Mouse (Mus musculus) urinary bladder, postnatal 25 days (tissue): ENCODE measurements around the gene Scn8a.

Source experiments
- DNase-seq: peaks from one replicate; pipeline ENCODE4 v3.0.0; 2022; ENCODE audit warnings: low spot score

The Scn8a gene

DNA sequence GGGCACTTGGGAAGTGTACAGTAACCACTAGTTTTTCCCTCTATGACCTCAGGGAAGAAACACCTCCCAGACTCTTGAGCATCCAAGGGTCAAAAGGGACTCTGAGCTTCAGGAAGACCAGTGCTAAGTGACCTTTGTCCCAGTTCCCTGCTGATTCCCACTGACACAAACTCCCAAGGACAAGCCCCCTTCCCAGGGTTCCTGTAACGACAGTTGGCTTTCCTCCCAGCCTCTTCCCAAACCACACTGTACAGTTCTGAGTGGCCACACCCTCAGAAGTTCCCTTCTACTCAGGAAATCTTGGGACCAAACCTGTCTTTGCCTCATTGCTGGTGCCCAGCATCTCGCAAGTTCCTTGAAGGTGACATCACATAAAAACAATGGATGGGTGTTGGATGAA lies 203.1 kb downstream of the Scn8a start:
- DNase-seq: no peak

DNA sequence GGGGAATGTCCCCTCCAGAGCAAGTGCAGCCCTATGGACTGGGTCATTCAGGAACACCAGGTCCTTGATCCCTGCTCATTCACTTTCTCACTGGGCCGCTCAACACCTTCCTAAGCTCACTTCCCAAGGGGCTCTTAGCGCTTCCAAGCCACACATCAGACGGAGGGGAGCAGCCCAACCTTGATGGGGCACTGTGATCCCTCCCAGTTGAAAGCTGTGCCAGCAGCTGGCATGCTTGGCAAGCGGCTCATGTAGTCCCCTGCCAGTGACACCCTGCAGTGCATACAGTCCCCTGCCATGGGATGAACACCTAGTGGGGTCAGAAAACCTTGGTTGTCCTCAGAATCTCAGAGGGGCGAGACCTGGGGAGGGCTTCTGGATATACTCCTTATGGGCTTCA lies 204.4 kb downstream of the Scn8a start:
- DNase-seq: no peak

DNA sequence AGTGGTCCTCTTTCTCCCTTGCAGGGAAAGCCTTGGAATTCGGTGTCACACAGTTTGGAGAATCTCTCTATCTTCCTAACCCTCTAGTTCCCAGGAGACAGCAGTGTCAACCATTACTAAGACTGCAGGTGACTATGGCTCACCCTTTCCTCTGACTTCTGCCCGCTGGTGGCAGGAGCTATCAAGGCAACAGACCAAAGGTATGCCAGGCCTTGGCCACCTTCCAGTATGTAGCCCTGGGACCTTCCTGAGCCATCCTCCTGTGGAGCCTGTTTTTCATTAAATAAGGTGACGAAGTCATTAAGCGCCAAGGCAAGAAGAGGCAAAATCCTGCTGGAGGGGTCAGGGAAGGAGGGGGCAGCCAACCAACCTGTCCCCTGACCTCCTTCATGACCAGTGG lies 205.5 kb downstream of the Scn8a start:
- DNase-seq: no peak

DNA sequence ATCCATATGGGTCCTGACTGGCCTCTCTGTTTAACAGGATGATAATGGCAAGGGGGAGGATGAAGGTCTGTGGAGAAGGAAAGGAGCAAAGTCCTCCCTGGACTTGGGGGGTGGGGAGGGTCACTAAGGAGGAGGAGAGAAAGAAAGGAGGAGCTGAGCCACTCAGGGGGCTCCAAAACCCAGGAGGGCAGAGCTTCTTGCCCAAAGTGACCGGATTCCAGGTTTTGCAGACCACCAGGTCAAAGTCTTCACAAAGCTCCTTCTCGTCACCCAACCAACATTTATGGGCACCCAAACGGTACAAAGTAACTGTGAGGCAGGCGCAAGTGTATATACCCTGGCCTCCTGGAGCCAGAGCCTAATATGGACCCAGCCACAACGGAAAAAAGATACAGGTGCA lies 206.0 kb downstream of the Scn8a start:
- DNase-seq: no peak

DNA sequence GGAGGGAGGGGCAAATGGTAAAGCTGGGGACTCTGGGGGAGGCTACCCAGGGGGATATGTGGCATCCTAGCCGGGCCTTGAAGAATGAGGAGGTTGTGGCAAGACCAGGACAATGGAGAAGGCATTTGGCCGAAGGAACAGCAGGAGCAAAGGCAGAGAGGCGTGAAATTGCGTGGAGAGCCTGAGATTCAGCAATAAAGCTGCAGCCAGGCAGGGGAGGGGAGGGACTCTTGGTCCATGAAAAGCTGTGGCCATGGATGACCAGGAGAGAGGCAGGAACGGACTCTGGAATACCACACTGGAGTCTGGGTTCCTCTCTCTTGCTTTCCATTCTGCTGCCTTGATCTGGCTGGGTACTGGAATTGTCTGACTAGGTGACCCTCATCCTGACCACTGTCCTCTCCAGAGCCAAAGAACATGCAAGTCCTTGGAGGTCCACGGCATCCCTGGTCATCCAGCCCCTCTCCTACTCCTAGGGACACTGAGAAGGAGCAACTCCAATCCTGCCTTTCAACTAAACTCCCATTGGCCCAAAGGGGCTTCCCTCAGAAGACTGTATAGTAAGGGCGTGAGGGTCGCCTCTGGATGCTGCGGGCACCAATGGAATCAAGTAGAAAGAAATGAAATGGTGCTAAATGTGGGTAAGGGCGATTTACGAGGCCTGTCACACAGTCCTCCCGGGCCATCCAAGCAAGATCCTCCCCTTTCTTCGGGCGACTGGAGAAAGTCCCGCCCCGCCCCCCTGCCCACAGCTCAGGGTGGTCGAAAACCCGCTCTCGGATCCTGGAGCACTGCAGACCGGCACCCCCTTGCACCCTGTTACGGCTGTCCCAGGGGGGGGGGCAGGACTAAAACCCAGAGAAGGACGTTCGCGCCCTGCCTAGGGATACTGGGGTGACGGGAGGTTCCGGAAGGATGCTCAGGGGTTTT lies 206.7 kb downstream of the Scn8a start:
- DNase-seq: no peak

DNA sequence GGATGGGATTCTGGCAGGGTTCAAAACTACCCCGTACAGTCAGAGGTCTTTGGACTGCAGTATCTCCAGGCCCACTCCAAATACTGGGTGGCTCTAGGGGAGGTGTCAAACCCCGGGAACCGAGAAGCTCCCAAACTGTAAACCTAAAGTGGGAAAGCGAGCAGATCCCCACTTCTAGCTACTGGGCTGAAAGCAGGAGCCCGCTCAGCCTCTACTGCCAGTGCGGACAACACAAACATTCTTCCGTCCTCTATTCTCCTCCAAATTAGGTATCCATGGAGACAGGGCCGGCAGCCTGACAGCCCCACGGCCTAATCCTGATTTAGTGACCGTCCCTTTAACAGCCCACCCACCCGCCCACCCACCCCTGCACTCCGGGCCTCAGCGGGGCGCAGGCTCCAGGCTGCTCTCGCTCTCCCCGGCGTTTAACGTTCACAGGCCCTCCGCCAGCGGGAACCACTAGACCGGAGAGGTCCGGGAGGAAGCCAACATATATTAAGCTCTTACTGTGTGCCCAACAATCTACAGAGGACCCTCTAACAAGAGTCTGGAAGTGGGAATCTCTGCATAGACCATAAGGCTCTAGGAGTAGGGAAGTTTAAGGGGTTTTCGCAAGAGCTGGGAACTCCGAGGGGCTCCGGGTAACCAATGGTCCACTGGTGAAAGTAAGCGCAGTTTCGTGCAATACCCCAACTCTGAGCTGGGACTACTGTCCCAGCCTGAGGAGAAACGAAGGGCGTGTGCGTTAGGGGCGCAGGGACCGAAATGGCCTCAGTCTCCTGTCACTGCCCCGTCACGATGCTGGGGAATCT lies 207.5 kb downstream of the Scn8a start:
- no peak for DNase-seq

DNA sequence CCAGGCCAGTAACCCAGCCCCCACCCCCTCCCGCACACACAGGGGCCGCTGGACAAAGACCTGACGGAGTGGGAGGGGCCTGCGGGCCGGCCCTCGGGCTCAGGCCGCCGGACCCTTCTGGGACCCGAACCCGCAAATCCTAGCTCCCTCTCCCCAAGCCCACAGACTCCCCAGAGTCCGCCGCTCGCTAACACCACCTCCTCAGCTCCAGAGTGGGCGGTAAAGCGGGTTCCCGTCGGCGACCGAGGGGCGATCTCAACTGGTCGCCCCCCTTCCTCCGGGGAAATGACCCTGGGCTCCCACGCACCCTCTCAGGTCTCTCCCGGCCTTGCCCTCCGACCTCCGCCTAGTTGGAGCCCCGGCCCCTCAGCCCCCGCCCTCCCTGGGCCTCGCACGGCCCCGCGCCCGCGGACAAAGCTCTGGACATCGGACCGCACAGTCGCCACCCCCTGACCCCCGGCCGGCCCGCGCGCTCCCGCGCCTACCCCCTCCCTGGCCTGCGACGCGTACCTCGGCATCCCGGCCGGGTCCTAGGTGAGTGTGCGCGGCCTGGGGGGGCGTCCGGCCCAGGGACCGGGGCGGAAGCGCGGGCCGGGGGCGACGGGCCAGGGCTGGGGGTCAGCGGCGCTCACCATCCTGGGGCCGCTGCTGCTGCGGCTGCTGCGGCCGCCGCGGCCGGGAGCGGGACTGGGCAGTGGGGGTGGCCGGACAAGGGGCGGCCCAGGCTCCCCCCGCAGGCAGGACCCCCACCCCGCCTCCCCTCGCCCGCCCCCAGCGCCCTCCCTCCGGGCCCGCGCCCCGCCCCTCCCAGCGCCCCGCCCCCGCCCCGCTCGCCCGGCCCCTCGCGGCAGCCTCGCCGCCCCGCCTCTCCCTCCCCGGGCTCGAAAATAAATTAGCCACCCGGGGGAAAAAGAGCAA lies 208.4 kb downstream of the Scn8a start, which contains the start of gene Fignl2:
Fignl2 (minus strand) TSS at position 755 of the 918 bp plus-strand sequence.
- DNase-seq: no peak

DNA sequence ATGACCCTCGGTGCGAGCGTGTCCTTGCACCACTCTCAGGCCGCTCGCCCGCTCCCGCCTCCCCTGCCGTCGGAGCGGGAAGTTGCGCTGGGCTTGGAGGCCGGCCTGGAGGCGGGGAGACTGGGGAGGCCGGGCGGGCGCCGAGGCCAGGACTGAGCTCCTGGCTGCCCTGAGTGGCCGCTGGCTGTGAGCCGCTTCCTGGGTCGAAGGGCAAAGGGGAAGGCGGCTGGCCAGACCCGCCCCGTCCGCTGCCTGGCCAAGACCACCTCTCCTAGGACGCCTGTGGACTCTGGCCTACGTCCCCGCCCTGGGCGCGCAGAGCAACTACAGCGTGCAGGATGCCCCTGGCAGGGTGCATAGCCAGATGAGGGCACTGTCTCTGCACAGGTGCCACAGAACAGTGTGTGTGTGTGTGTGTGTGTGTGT lies 209.1 kb downstream of the Scn8a start:
- peak; percentile 79 for DNase-seq

DNA sequence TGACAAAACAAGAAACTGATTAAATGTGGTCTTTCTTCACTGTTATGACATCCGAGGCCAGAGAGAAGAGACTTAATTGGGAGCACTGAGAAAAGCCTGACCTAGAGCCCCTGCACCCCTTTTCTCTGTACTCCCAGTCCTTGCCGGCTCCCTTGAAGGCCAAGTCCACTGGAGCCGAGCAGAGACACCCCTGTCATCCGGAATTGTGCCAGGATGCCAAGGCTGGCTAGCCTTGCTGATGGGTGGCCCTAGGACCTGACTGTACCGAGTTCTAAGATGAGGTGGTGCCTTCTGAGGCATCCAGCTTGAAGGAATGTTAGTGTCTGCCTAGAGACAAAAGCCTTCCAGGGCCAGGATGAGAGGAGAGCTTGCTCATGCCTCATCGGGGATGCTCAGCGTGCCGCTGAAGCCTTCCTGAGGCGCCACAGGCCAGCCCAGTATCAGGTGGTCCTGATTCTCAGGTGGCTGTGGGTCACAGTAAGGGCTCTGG lies 210.4 kb downstream of the Scn8a start:
- no peak for DNase-seq

DNA sequence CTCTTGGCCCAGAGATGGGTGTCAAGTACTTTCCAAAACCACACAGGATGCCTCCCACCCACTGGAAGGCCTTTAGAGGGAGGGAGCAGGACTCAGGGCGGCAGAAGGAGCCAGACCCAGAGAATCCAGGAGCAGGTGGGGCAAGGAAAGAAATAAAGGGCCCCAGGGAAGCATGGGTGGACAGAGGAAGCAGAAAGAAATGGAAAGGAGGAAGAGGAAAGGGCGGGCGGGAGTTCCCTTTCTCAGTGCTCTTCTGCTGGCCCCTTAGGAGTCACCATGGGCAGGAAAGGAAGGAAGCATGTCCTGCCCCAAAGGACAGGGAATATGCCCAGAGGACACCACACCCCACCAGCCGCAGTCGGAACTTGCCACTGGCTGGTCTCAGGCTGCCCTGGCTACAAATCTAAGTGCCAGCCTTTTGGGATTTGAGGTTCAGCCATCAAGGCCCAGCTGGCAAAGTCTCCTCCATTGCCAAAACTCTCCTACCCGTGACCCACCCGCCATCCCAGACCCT lies 211.4 kb downstream of the Scn8a start:
- DNase-seq: no peak

DNA sequence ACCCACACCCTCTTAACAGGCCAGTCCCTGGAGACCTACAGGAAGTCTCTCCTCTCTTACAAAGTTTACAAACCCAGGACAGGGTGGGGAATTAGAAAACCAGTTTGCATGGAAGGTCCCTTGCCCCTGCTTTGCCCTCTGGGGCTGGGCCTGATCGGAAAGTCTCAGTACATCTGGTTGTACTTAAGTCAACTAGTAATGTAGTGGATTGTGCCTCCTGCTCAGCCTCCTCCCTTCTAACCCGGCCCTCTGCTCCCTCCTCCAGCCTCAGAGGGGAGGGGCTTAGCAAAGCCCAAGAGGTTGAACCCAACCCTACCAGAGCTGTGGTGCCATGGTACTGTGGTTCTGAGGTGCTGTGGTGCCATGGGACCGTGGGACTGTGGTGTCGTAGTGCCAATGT lies 212.6 kb downstream of the Scn8a start:
- DNase-seq: no peak

DNA sequence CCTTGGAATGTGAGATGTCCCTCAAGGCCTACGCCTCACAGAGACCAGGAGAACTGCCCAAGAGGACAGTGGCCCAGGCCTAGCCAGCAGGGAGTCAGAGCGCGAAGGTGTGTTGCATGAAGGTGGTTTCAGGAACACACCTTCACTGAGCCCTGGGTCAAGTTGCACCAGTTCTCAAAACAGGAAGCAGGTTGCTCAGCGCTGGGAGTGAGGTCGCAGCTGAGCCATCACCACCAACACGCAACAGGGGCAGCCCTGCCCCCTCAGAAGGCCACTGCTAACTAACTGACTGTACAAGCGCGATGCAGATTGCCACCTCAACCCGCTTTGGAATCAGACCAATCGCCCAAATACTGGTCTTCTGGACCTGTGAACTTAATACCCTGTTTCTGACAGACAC lies 214.8 kb downstream of the Scn8a start:
- DNase-seq: no peak

DNA sequence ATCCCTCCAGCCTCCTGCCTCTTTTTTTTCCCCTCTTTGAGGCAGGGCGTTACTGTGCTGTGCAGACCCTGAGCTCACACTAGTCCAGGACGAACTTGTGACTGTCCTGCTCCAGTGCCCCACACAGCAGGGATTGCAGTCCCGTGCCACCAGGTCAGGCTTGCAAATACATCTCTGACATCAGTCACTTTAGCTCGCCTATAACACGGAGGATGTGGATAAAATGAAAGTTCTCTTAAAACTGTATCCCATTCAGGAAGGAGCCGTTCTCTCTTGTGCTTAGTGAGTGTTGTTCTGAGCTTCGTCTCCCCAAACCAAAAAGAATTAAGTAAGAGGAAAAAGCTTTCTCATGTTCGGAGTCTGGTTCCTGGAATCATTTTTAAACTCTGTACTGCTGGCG lies 216.8 kb downstream of the Scn8a start:
- DNase-seq: no peak

DNA sequence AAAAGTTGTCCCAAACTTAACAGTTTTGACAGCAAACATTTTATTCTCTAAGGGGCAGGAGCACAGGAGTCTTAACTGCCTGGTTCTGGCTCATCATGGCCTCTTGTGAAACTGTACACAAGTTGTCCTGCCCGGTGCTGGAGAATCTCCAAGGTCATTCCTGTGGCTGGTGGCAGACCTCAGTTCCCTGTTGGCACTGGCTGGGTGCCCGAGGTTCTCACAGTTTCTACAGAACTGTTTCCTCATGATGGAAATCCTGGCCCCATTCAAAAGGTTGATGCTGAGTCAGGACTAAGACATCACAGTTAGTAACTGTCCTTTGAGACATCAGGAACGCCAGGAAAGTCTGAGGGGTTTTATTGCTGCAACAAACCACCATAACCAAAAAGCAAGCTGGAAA lies 217.3 kb downstream of the Scn8a start:
- no peak for DNase-seq

DNA sequence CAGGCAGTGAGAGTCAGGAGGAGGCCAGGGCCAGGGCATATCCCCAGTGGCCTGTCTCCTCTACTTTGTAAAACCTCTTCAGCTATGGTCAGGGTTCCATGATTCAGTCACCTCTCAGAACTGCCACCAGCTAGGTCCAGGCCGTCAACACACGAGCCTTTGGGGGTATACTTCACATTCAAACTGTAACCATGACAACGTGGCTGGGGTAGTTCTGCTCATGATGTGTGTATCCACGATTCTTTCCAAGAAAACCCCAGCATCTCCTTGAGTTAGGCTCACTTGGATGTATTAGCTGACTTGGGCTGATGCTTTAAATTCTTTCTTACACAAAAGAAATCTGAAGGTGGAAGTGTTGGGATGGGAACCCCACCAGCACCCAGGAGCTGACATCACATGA lies 218.6 kb downstream of the Scn8a start:
- DNase-seq: no peak

DNA sequence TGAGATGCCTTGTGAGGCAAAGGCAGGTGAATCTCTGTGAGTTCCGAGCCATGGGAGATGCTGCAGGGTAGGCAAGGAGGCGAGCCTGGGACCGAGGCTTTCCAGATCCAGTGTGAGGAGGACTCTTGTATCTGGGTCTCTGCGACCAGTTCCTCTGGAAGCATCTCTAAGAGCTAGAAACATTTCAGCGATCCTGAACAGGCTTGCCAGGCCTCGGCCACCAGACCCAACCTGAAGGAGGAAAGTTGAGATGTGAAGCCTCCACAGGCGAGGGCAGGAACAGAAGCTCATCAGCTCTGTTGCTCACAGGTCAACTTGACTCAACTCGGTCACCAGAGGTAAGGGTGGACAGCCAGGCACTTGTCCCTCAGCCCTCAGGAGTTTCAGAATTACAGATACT lies 221.9 kb downstream of the Scn8a start:
- no peak for DNase-seq

DNA sequence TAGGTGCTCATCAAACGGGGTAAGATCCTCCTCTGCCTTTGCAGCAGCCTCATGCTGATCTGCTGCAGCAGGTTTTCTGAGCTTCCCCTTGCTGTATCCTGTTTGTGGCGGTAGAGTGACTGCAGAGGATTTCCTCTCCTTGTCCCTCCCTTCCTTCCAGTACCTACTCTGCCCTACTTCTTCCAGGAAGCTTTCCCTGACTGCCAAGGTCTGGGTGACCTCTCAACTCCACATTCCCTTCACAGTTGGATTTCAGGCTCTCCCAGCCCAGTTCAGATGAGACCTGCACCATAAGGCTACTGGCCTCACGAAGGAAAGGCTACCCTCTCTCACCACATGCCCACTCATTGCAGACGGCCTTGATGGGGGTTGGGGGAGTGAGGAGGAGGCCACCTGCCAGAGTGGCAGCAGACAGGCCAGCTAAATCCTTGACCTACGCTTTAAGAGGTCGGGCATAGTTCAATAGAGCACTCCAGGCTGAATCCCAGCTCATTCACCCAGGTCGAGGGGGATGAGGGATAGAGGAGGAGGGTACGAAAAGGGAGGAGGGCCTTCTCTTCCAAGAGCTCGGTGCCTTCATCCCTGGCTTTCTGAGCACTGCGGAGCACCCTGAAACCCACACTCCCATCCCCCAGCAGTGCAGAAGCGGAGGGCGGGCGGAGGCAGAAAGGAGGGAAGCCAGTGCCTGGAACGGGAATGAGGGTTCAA lies 222.6 kb downstream of the Scn8a start:
- DNase-seq: no peak

DNA sequence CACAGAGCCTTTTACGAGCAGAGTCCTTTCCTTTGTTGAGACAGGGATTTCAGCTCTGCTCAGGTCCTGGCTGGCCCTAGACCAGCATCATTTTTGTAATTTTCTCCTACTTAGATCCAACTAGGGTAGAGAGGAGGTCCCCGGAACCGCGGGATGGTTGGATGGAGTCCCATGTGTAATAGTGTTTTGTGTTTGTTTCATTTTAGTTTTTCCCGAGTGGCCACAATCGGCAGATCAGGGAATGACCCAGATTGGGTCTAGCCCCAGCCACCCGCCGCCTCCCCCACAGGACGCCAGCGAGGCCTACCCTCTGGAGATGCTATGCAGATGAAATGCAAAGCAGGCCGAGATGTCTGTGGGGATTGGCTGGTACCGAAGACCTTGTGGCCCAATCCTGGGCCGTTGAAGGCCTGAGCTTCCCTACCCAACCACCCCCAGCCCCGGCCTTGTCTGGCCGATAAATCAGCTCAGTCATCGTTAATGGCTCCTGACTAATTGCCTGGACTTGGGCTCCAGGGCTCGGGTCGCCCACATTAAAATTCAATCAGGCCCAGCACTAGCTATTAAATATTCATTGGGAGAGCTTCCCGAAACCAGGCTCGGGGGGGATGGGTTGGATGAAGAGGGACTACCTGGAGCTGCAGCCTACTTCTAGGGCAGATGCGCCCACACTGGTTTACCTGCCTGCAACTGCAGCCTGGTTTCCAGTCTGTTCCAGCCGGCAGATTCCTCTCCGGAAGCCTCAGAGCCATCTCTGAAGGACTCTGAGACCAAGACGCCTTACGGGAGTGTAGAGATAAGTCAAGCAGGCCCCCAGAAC lies 223.4 kb downstream of the Scn8a start:
- peak; percentile 19 for DNase-seq

DNA sequence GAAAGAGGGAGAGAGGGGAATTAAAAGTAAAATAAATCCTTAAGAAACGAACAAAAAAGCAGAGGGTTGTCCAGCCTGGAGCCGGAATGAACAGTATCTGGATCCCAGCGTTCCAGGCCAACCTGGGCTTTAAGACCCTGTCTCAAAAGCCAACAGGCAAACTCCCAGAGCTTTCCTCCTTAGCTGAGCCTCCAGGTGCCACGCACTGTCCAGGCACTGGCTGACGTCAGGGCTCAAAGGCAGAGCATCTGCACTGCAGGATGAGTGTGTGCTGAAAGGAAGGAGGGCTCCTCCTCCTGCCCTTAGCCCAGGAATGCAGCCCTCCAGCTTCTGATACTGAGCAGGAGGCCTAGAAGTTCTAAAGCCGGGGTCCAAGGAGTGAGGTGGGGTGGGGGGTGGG lies 224.3 kb downstream of the Scn8a start:
- DNase-seq: no peak

DNA sequence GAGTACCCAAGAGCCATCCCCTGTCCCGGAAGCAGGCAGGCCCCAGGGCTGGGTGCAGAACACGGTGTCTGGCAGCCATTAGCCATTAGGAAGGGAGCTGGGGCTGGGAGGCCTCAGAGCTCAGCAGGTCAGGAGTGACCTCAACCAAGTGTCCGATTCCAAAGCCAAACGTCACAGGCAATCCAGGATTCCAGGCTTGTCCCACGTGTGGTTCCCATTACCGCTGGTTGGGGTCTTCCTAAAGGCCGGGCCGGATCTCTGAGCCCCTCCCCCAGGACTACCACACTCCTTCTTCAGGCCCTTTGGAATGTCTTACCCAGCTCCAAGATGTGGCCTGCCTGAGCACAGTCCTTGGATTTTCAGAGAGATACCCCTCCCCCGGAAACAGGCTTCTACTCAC lies 225.3 kb downstream of the Scn8a start:
- DNase-seq: no peak
